Mouse (Mus musculus): Measurements from ENCODE around the gene Ppp1r12b.

GRCm38 (mm10) chr1:134858344-134859053, 97.2 kb downstream of the Ppp1r12b start:
- TF ChIP-seq ZNF384 (IDR thresholded peaks at IDR 0.05; ENCODE audit: low read depth, low read length) = no peak
- no peak for TF ChIP-seq ZC3H11A (IDR thresholded peaks at IDR 0.05; ENCODE audit: borderline replicate concordance, low read depth, low read length)
- TF ChIP-seq MAFK (IDR thresholded peaks at IDR 0.05; ENCODE audit: insufficient read depth, low read depth, low read length) = no peak

Data from ES-E14 (cell line).